In genomic region chr2:73014063-73014462, GRCm38 (mm10) we compare ENCODE assay signal across 32 mouse cellular contexts. TPM values are rescaled to one million over a fixed set of nuclear protein-coding genes. Genes with fewer than 3 reads are reported as not detected.
DNase-seq lines count a peak whose midpoint lies in the region; ATAC-seq and TF ChIP-seq lines count a peak whose summit lies in the region.
"Not testable (repeated sequence)": the region's sequence is repeated elsewhere in the genome, so short reads cannot be mapped to it uniquely, and the experiment has no call there.
"Had no signal": no experiment of that assay in that cellular context is flagged by ENCODE, and none has a peak within 500 bp of the region (broad histone marks: within the 10 kb centered on the region; RNA-seq: fewer than 3 reads in every experiment).

No protein-coding gene starts in this region.

- TF ChIP-seq POLR2A in MEL (IDR thresholded peaks at IDR 0.05; ENCODE audit: control insufficient read depth in 1 of 2, insufficient read depth in 1 of 2, low read depth in 1 of 2, low read length in 2 of 2, poor library complexity in 1 of 2); myocyte (IDR thresholded peaks at IDR 0.05; ENCODE audit: insufficient read length, low read depth): not testable (repeated sequence)

- not testable (repeated sequence) for H3K79me2 ChIP-seq in MEL (ENCODE audit: control insufficient read depth, insufficient read depth, low read length, poor library complexity); myocyte (ENCODE audit: control insufficient read depth, insufficient read depth)

- H3K9me3 ChIP-seq in MEL (replicated peaks; ENCODE audit: insufficient read depth, low read length), result not testable (repeated sequence)
- peaks cover 22% of the 10 kb centered on the region for H3K9me3 ChIP-seq in heart, embryonic 12.5 days (replicated peaks)

- not testable (repeated sequence) for H3K27me3 ChIP-seq in MEL (ENCODE audit: control insufficient read depth in 1 of 2, insufficient read depth in 2 of 2, low read length in 2 of 2); heart, embryonic 12.5 days (replicated peaks); myocyte (ENCODE audit: control insufficient read depth, insufficient read depth, insufficient read length)

- TF ChIP-seq RAD21 in MEL (IDR thresholded peaks at IDR 0.05; ENCODE audit: low read depth, low read length), result not testable (repeated sequence)

- H3K9ac ChIP-seq in MEL (ENCODE audit: control insufficient read depth, low read depth, low read length, poor library complexity, severe bottlenecking); heart, embryonic 12.5 days: not testable (repeated sequence)

- ATAC-seq in heart, embryonic 12.5 days (ENCODE audit: insufficient number of reproducible peaks, low FRiP score), result not testable (repeated sequence)

- H3K4me3 ChIP-seq in MEL (ENCODE audit: control insufficient read depth in 1 of 2, insufficient read depth in 1 of 2, low read depth in 2 of 2, low read length in 2 of 2); heart, embryonic 12.5 days; myocyte: not testable (repeated sequence)

- not testable (repeated sequence) for H3K4me1 ChIP-seq in MEL (ENCODE audit: control insufficient read depth in 1 of 2, insufficient read depth in 2 of 2, low read length in 2 of 2)
- H3K4me1 ChIP-seq in heart, embryonic 12.5 days (replicated peaks), result peaks cover 18% of the 10 kb centered on the region

- not testable (repeated sequence) for H3K36me3 ChIP-seq in MEL (ENCODE audit: control insufficient read depth in 1 of 2, insufficient read depth in 2 of 2, low read length in 2 of 2); heart, embryonic 12.5 days; myocyte (ENCODE audit: control insufficient read depth, insufficient read depth)

- not testable (repeated sequence) for TF ChIP-seq CTCF in MEL (IDR thresholded peaks at IDR 0.05 in 2 of 3, conservative IDR thresholded peaks at IDR 0.05 in 1 of 3; ENCODE audit: control insufficient read depth in 1 of 3, insufficient read depth in 1 of 3, low read depth in 2 of 3, low read length in 3 of 3, poor library complexity in 1 of 3, severe bottlenecking in 1 of 3)

- H3K27ac ChIP-seq in MEL (ENCODE audit: control insufficient read depth, low read depth, low read length); heart, embryonic 12.5 days (ENCODE audit: poor library complexity, severe bottlenecking): not testable (repeated sequence)

- H3ac ChIP-seq in myocyte (ENCODE audit: control insufficient read depth, insufficient read length), result not testable (repeated sequence)

- H3K4me2 ChIP-seq in heart, embryonic 12.5 days, result 0 out of 2 replicates have a peak overlapping the region, but pooled peaks have one; percentile 4
- peak overlapping the region; percentile 64 for H3K4me2 ChIP-seq in myocyte (ENCODE audit: low read depth)

- TF ChIP-seq EP300 in MEL (IDR thresholded peaks at IDR 0.05; ENCODE audit: low read depth in 1 of 2, low read length in 2 of 2), result not testable (repeated sequence)

- 60% methylated on average over 9 of the region's 9 CpGs for WGBS in heart, embryonic 12.5 days

- peak; percentile 36 to 43 for DNase-seq in B cell, adult 2 months
- peak; percentile 28 for DNase-seq in MEL (ENCODE audit: low read depth, low spot score)
- peak; percentile 70 to 90 for DNase-seq in adrenal gland, adult (ENCODE audit: inconsistent age in 2 of 2, low spot score in 1 of 2)
- DNase-seq in adrenal gland, postnatal 10 days, result peak; percentile 43
- peak; percentile 68 to 71 for DNase-seq in adrenal gland, postnatal 36 days

TF ChIP-seq in myocyte, 11 proteins besides CTCF, POLR2A, EP300 and RAD21:
- TF ChIP-seq MYOD1 (IDR thresholded peaks at IDR 0.05; ENCODE audit: control insufficient read depth in 1 of 3, insufficient read length in 2 of 3, low read depth in 2 of 3), result peak in 1 of 3 experiments; percentile 20

RNA-seq across cellular contexts. Expression of gene Gm11084, which starts 27.5 kb away (rescaled TPM):
- not detected in 2 replicates for total RNA-seq in MEL (2012; rRNA removed)
- polyA plus RNA-seq in MEL (2012; ENCODE audit: insufficient read depth in 1 of 2, insufficient read length in 2 of 2, low read depth in 1 of 2, low replicate concordance in 2 of 2, missing spikeins in 1 of 2) (not detected), myocyte (2012; fragmentation: generic; extraction: Trizol) (not detected)
- total RNA-seq in adrenal gland, postnatal 10 days (2021), result not detected
- not detected for total RNA-seq in adrenal gland, postnatal 36 days (2021)
- polyA plus RNA-seq in heart, embryonic 12.5 days (2016; fragmentation: Nextera tagmentation; extraction: Ambion mirVana), result not detected in 2 replicates
- total RNA-seq: adrenal gland, postnatal 4 days; G1E; gastrocnemius, adult 8-10 months; gastrocnemius, postnatal 25 days; heart, adult 2 months; heart, postnatal 25 days; hematopoietic stem cell, adult 5-6 weeks had no signal
- polyA plus RNA-seq: activated CD4-positive, CD25-positive, alpha-beta regulatory T cell, adult 4 months; cerebellum, adult 2 months; cortical plate, adult 2 months; embryonic facial prominence, embryonic 10.5 days; embryonic facial prominence, embryonic 13.5 days; erythroblast, embryonic 14.5 days; forebrain, embryonic 12.5 days; forebrain, embryonic 15.5 days; G1E; gonadal fat pad, adult 2 months; heart, adult 2 months; heart, embryonic 10.5 days; heart, embryonic 14.5 days; heart, postnatal 0 days; hindbrain, embryonic 12.5 days; hindbrain, embryonic 15.5 days; intestine, embryonic 14.5 days; intestine, postnatal 0 days; kidney, adult 2 months; kidney, embryonic 14.5 days had no signal

RNA-seq across cellular contexts. Expression of gene Sp3, which starts 33.8 kb away (rescaled TPM):
- 34.9 and 36.1 TPM in 2 replicates for total RNA-seq in MEL (2012; rRNA removed)
- polyA plus RNA-seq in MEL (2012; ENCODE audit: insufficient read depth in 1 of 2, insufficient read length in 2 of 2, low read depth in 1 of 2, low replicate concordance in 2 of 2, missing spikeins in 1 of 2) (100 to 1,000 TPM in 1 of 2 experiments, 10 to 100 TPM in 1; 27.8 to 299 TPM), myocyte (2012; fragmentation: generic; extraction: Trizol) (8.4 TPM)
- total RNA-seq in adrenal gland, postnatal 10 days (2021), result 10 to 100 TPM; 67.8 to 70.8 TPM
- 10 to 100 TPM; 54.0 to 62.2 TPM for total RNA-seq in adrenal gland, postnatal 36 days (2021)
- 43.8 and 44.6 TPM in 2 replicates for polyA plus RNA-seq in heart, embryonic 12.5 days (2016; fragmentation: Nextera tagmentation; extraction: Ambion mirVana)

Comparison
In these comparisons a context has a peak if more than half of its experiments do, and no peak if none do; other contexts are left out.
1. DNase-seq: peak in every context shown above with its lines; median percentile 80 in adrenal gland, adult; 70 in adrenal gland, postnatal 36 days; 43 in adrenal gland, postnatal 10 days; 40 in B cell, adult 2 months; 28 in MEL.